Mouse (Mus musculus) kidney, adult 8-10 months (tissue): Measurements from ENCODE around the gene Gm11992.

ENCODE experiments used
- DNase-seq, 2 experiments: peaks; one replicate each; pipeline ENCODE4 v3.0.0; 2022

Gm11992 gene

GRCm38 (mm10) chr11:9116121-9116520, 67.7 kb downstream of the Gm11992 start:
- DNase-seq: no peak

- no peak for DNase-seq
Observed at GRCm38 (mm10) chr11:9116916-9117315, 68.5 kb downstream of the Gm11992 start.

- DNase-seq: peak; percentile 67 to 76
Observed at GRCm38 (mm10) chr11:9117358-9118049, 69.1 kb downstream of the Gm11992 start.

GRCm38 (mm10) chr11:9118050-9118420, 69.6 kb downstream of the Gm11992 start, which contains the start of gene Upp1:
Gene Upp1 (plus strand): TSS chr11:9118103.
- DNase-seq: no peak

- peak; percentile 53 to 59 for DNase-seq
Observed at GRCm38 (mm10) chr11:9118421-9119121, 70.2 kb downstream of the Gm11992 start.
